Mouse (Mus musculus) adrenal gland, postnatal 36 days (tissue): ENCODE results near the gene Dytn. TPM values are rescaled to one million over a fixed set of nuclear protein-coding genes. Genes with fewer than 3 reads are reported as not detected.
"Not testable (repeated sequence)": the region's sequence is repeated elsewhere in the genome, so short reads cannot be mapped to it uniquely, and the experiment has no call there.

Experiments used
- DNase-seq, 2 experiments: peaks; one replicate each; pipeline ENCODE4 v3.0.0; 2021; ENCODE audit warnings: mixed read lengths in 1 of 2
- long read RNA-seq, 2 experiments: library from polyadenylated mRNA; stranded (forward); transcript quantifications; one replicate each; pipeline ENCODE4 v2.0.0; 2021; ENCODE audit warnings: borderline sequencing depth in 2 of 2
- total RNA-seq, 2 experiments: library from RNA; stranded (reverse); gene quantifications; 2 replicates each; pipeline ENCODE4 v1.2.3; 2021

Dytn gene
- not detected for total RNA-seq
- long read RNA-seq, experiment 1 = 0 reads
- long read RNA-seq, experiment 2 = 0 reads

DNA sequence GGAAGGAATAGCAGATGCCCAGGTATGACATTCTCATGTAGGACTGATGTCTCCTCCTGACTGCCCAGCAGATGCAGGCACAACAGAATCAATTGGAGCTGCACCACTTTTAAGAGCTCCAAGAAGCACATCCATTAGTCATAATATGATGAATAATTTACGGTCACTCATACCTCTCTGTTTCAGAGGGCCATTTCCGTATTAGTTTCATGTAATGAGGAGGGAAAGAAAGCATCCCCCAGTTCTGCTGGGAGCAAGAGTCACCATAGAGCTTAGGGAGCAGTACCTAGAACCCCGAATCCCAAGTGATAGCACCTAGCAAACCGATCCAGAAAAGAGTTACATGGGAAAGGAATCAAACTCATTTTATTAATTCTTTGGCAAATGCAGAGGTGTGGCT lies at the start of gene Dytn:
Dytn (minus strand) TSS at position 101 of the 400 bp plus-strand sequence.
- no peak for DNase-seq

DNA sequence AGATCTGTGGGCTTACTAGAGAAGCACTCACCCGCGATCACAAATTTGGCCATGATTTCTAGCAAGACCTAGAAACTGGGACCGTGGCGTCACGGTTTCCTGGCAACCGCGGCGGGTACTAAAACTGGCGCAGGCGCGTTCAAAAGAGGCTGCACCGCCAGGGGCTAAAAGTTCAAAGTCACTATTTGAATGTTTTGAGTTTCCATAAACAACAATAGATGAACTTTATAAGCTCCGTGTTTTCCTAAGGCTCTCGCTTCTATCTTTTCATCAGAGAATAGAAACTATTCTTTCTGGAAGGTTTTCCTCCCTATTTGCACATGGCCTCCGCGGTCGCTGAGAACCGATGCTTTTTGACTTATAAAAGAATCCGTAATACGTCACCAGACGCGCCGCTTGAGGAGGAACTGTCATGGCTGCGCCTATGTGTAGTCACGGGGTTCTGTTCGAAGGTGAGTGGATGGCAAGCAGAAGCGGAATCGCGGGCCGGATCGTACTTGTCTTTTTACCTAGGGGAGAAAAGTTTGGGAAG lies 43.6 kb upstream of the Dytn start, which contains the start of the genes Mdh1b and Fastkd2:
Mdh1b (minus strand) TSS at position 79 of the 532 bp plus-strand sequence.
Fastkd2 (plus strand) TSS at position 375 of the 532 bp plus-strand sequence.
- DNase-seq = peak; percentile 89 to 90

GRCm38 (mm10) chr1:63729796-63730195 lies 43.1 kb upstream of the Dytn start:
- peak; percentile 1 for DNase-seq

- no peak for DNase-seq
Observed at GRCm38 (mm10) chr1:63720161-63720560, 33.4 kb upstream of the Dytn start.

DNA sequence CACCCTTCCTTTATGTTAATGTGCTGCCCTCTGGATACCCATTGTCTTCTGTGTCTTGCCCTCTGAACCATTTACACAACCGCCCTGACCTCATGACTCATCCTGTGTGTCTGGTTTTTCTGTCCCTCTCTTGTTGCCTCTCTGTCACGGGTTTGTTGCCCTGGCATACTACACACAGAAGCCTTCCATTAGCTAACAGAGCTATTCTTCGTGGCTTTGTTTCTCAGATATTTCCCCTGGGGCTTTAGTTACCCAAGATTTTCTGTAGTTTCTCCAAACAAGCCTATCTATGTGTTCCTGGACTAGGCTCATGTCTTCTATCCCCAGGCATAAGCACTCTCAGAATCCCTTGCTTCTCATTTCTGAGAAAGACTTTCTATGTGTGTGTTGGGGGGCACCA lies 22.1 kb upstream of the Dytn start:
- DNase-seq = no peak

- DNase-seq = peak in 1 of 2 experiments; percentile 3
Observed at GRCm38 (mm10) chr1:63705733-63706132, 19.0 kb upstream of the Dytn start.

GRCm38 (mm10) chr1:63696861-63697260 lies 10.1 kb upstream of the Dytn start:
- DNase-seq = no peak

GRCm38 (mm10) chr1:63675975-63676374 lies 10.8 kb downstream of the Dytn start:
- DNase-seq = no peak

DNA sequence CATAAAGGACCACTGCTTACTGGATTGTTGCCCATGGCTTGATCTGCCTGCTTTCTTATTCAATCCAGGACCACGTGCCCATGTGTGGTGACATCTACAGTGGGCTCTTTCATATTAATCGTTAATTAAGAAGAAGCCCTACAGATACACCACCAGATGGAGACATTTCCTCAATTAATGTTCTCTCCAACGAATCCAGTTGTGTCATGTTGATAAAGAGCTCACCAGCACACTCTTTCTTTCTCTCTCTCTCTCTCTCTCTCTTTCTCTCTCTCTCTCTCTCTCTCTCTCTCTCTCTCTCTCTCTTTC lies 17.9 kb downstream of the Dytn start:
- no peak for DNase-seq

DNA sequence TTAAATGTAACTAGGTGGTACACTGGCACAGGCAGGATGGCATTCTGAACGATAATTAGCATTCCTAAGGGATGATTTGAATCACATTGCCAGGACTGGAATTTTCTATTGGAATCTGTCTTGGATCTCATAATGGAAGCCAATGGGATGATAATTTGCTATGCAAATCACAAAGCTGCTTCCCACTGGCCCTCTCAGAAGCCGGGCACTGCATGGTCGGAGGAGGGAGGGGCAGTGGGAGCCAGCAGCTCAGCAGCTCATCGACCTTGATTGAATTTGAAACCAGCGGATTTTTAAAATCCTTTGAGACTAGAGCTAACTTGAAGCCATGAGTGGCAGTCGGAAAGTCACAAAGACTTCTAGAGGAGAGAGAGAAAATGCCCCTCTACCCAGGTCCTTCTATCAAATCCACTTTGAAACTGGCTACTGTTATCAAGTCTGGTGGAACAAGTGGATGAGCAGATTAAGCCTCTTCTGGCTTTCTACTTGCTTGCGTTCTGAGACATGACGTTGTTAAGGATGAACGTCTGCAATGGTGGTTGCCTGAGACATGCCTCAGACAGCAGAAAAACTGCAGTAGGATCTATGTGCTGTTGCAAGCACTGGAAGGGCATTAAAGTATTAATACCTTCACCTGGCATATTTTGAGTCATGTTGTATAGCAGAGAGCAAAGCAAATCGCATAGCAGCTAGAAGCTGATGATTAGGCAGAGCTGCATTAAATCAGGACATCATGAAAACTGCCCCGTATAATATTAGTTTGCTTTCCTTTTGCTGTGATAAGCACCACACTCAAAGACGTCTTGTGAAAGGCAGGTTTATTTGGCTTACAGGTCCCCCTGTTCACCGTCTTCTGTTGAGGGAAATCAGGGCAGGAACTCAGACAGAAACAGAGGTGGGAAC lies 18.5 kb downstream of the Dytn start:
- DNase-seq = peak in 1 of 2 experiments; percentile 3

- no peak for DNase-seq
Observed at GRCm38 (mm10) chr1:63667201-63667948, 19.4 kb downstream of the Dytn start.

DNA sequence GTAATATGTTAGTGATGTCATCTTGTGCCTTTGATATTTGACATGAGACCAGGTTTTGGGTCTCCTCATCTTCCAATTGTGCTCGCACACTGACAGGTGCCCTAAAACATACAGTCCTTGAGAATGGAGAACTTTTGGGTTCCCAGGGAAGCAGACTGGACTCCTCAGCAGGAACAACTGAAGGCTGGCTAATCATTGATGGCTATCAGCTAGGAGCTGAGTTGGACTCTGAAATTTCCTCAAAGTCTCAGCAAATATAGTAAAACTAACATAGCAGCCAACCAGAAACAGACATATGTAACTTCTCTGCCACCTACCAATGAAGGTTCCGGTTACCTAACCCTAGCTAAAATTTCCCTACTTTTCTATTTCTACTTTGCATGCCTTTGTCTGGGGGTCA lies 20.6 kb downstream of the Dytn start:
- DNase-seq = no peak

DNA sequence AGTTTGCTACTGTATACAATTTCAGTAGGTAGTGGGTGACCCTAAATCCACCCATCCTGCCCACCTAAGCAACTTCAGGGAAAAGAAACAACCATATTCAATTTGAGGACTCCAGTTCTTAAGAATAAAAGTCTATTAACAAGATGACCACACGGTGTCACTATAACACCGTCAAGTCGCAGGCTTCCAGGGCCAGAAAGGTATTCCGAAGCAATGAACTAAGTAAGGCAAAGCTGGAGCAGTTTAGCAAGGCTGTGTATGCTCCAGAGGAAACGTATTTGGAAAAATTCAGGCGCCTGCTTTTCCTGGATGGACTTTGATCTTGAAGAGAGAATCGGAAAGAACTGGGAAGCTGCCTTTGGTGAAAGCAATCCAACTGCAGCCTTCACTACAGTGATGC lies 27.1 kb downstream of the Dytn start:
- peak; percentile 17 to 22 for DNase-seq

- peak; percentile 59 to 64 for DNase-seq
Observed at GRCm38 (mm10) chr1:63658016-63658415, 28.7 kb downstream of the Dytn start.

DNA sequence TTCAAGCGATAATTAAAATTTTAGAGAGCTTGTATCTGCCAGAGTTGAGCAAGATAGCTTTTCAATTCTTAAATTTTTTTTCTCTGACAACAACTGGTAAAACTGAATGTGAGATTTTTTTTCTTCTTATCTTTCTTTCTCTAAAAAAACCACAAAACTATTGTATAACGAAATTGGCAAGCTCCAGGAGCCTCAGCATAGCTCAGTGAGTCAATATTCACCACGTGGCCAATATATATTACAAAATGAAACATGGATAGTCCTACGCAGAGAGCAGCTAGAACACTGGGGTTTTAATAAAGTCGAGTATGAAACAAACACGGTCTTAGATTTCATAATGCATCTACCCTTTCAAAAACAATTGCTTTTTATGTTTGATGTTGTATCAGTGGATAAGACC lies 46.8 kb downstream of the Dytn start:
- no peak for DNase-seq

GRCm38 (mm10) chr1:63630390-63630789 lies 56.3 kb downstream of the Dytn start:
- DNase-seq = not testable (repeated sequence)

- DNase-seq = peak in 1 of 2 experiments; percentile 4
Observed at GRCm38 (mm10) chr1:63628211-63628610, 58.5 kb downstream of the Dytn start.

- DNase-seq = no peak
Observed at GRCm38 (mm10) chr1:63615668-63616067, 71.1 kb downstream of the Dytn start, which contains the start of gene Gm39653. Gm39653 (plus strand) TSS chr1:63615968.

DNA sequence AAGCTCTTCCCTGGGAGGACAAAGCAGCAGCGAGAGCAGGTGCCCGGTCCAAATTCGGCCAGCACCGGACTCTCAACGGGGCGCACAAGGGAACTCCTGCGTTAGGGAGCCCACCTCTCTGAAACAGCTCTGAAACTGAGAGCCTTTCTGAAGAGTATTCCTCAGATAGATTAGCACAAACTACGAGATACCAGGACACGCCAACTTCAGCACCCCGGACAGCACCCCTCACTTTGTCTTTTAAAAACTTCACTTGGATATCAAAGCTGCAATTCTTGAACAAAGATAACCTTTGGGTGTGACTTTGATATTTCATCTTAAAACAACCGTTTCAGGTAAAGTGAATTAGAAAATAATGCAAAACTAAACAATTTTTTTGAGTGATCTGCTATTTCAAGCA lies 72.1 kb downstream of the Dytn start:
- DNase-seq = peak; percentile 69 to 79

- DNase-seq = no peak
Observed at GRCm38 (mm10) chr1:63609613-63610012, 77.1 kb downstream of the Dytn start.

- DNase-seq = peak; percentile 7
Observed at GRCm38 (mm10) chr1:63603870-63604500, 82.7 kb downstream of the Dytn start.

DNA sequence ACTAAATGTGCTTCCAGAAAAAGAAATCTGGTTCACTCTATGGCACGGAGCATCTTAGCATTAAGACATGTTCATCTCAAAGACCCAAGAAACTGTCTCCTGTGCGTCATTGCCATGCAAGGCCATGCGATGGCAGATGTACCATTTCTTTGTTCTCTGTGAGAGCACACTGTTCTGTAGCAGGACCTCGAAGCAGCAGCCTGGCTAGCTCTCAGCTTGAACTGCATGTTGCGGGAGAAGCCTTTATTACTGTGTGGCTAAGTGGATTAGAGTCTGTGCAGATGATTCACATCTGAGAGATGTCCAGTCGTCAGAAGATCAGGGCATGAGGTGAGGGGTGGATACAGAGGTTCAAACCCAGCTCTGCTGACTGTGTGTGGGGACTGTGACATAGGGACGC lies 99.9 kb downstream of the Dytn start:
- no peak for DNase-seq
